Mouse (Mus musculus): Measurements from ENCODE around the gene Il5. TPM values are rescaled to one million over a fixed set of nuclear protein-coding genes. Genes with fewer than 3 reads are reported as not detected.
A peak's percentile ranks its signal among the peaks of the same experiment; 100 is the strongest.

The Il5 gene
- polyA plus RNA-seq, 1 experiment from 2014 or later, result not detected

DNA sequence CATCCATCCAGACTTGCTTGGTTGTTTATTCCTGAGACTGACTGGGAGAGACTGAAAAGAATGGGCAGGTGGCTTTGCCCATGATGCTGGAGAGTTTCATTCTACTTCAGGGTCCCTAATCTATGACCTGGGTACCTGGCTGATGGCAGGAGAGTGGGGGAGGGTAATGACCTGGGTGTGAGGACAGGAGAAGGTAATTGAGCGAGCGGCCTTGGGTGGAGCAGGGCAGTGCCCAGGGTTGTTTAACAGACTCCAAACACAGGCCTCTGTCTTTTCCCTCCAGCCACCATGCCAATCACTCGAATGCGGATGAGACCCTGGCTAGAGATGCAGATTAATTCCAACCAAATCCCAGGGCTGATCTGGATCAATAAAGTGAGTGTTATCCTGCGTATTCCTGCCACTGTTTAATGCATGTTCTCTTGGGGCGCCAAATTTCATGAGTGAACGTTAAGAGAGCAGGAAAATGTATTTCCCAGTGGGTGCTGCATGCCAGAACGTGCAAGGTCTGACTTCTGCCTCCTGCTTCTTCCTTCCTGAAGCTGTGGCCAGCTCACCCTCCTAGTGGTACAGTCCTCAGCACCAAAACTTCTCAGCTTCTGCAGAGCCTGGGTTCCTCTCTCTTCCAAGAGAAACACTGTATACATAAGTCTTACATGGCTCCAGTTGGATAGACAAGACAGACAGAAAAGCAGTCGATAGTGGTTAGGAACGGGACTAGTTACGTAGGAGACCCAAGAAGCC is 50.6 kb downstream of the Il5 start:
- Histone ChIP-seq H3K27ac (ENCODE audit: low read length) (no peak overlapping the region), H3K4me2 (ENCODE audit: low read depth, low read length) (peak overlapping the region; percentile 65), H3K4me3 (ENCODE audit: low read length) (peak overlapping the region; percentile 89), H3K4me1 (ENCODE audit: control insufficient read depth, insufficient read depth, low read length) (peaks cover 14% of the 10 kb centered on the region), H3K9me3 (replicated peaks; ENCODE audit: control insufficient read depth, low read length) (no peaks in the 10 kb centered on the region), H3K9ac (ENCODE audit: low read length) (peak overlapping the region; percentile 79), H3K36me3 (ENCODE audit: control insufficient read depth, insufficient read depth) (peaks cover 22% of the 10 kb centered on the region), H3K27me3 (ENCODE audit: control insufficient read depth, insufficient read depth, low read length) (no peaks in the 10 kb centered on the region)
- 79% methylated on average over 11 of the region's 11 CpGs for WGBS
- no peak for ATAC-seq (replicated peaks; ENCODE audit: extremely low read depth, insufficient read depth, low FRiP score)

DNA sequence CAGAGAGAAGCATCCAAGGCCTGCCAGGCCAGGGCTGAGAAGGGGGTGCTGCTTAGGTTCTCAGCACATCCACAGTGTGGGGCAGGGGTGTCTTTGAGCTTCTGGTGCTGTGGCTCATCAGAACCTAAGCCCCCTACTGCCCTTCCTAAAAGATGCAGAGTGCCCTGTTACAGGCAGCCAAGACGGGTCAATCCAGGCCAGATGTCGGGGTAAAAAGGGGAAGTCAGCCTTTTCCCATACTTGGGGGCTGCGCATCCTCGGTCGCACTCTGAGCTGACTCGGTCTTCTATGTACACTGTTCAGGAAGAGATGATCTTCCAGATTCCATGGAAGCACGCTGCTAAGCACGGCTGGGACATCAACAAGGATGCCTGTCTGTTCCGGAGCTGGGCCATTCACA is 51.9 kb downstream of the Il5 start:
- Histone ChIP-seq H3K4me3 (ENCODE audit: low read length) (no peak overlapping the region), H3K9me3 (replicated peaks; ENCODE audit: control insufficient read depth, low read length) (no peaks in the 10 kb centered on the region), H3K4me1 (ENCODE audit: control insufficient read depth, insufficient read depth, low read length) (peaks cover 14% of the 10 kb centered on the region), H3K9ac (ENCODE audit: low read length) (no peak overlapping the region), H3K27me3 (ENCODE audit: control insufficient read depth, insufficient read depth, low read length) (no peaks in the 10 kb centered on the region), H3K36me3 (ENCODE audit: control insufficient read depth, insufficient read depth) (peaks cover 25% of the 10 kb centered on the region), H3K27ac (ENCODE audit: low read length) (no peak overlapping the region), H3K4me2 (ENCODE audit: low read depth, low read length) (no peak overlapping the region)
- 84% methylated on average over 9 of the region's 9 CpGs for WGBS
- ATAC-seq (replicated peaks; ENCODE audit: extremely low read depth, insufficient read depth, low FRiP score), result no peak

DNA sequence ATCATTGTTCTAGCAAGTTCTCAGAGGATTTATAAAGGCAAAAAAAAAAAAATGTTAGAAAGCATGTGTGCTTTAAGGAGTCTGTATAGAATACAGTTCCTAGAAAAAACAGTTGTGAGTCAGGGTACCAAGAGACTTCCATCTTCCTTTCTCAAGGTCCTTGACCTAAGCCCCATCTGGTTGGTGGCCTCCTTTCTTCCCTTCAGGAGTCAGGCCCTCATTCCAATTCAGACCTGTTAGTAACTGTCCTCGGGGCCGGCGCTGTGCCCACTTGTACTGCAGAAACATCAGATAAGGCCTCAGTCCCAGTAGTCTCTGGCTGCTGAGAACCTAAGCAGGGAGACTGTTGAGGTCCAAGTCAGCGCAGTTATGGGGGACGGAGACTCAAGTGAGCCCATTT is 52.5 kb downstream of the Il5 start, which contains the start of gene Gm17334:
TSS of gene Gm17334 (minus strand) at position 101 of the 400 bp plus-strand sequence.
- no peak within 1 kb of the TSS for H3K27ac ChIP-seq (ENCODE audit: low read length)
- no peaks in the 10 kb centered on the region for H3K9me3 ChIP-seq (replicated peaks; ENCODE audit: control insufficient read depth, low read length)
- peaks cover 14% of the 10 kb centered on the region for H3K4me1 ChIP-seq (ENCODE audit: control insufficient read depth, insufficient read depth, low read length)
- no peaks in the 10 kb centered on the region for H3K27me3 ChIP-seq (ENCODE audit: control insufficient read depth, insufficient read depth, low read length)
- no peak within 1 kb of the TSS for H3K4me3 ChIP-seq (ENCODE audit: low read length)
- ATAC-seq (replicated peaks; ENCODE audit: extremely low read depth, insufficient read depth, low FRiP score), result no peak
- 72% methylated on average over 5 of the region's 5 CpGs for WGBS
- H3K36me3 ChIP-seq (ENCODE audit: control insufficient read depth, insufficient read depth), result peaks cover 28% of the 10 kb centered on the region
- H3K9ac ChIP-seq (ENCODE audit: low read length), result no peak within 1 kb of the TSS
- peak within 1 kb of the TSS; percentile 65; the same call in 1 of the 2 replicates for H3K4me2 ChIP-seq (ENCODE audit: low read depth, low read length)

DNA sequence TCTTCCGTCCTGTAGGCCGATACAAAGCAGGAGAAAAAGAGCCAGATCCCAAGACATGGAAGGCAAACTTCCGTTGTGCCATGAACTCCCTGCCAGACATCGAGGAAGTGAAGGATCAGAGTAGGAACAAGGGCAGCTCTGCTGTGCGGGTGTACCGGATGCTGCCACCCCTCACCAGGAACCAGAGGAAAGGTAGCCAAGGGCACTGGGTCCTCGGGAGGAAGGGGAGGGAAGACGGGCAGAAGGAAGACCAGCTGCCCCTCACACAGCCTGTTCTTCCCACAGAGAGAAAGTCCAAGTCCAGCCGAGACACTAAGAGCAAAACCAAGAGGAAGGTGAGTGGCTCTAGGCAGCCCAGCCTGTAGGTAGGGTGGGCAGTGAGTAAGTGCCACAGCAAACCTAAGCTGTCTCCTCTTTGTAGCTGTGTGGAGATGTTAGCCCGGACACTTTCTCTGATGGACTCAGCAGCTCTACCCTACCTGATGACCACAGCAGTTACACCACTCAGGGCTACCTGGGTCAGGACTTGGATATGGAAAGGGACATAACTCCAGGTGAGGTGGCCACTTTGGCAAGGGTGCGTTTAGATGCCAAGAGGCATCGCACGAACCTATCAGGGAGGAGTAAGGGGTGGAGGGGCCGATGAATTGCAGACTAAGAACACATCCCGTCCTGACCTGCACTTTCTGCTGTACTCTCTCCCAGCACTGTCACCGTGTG is 53.2 kb downstream of the Il5 start:
- Histone ChIP-seq H3K9ac (ENCODE audit: low read length) (no peak overlapping the region), H3K4me2 (ENCODE audit: low read depth, low read length) (no peak overlapping the region), H3K36me3 (ENCODE audit: control insufficient read depth, insufficient read depth) (peaks cover 28% of the 10 kb centered on the region), H3K27ac (ENCODE audit: low read length) (no peak overlapping the region), H3K4me1 (ENCODE audit: control insufficient read depth, insufficient read depth, low read length) (peaks cover 14% of the 10 kb centered on the region), H3K27me3 (ENCODE audit: control insufficient read depth, insufficient read depth, low read length) (no peaks in the 10 kb centered on the region), H3K9me3 (replicated peaks; ENCODE audit: control insufficient read depth, low read length) (no peaks in the 10 kb centered on the region), H3K4me3 (ENCODE audit: low read length) (no peak overlapping the region)
- 87% methylated on average over 16 of the region's 16 CpGs for WGBS
- no peak for ATAC-seq (replicated peaks; ENCODE audit: extremely low read depth, insufficient read depth, low FRiP score)

Small RNA genes lying within 50 kb of the gene (microRNA-seq; reads per million reads assigned to microRNA genes)
- gene Mir7671, result not detected

Other genes with a start within 250 kb of the Il5 start
- gene Gm9945, start 240.6 kb upstream of the Il5 start, polyA plus RNA-seq (2015; fragmentation: Nextera tagmentation; extraction: Ambion mirVana), result not detected in 2 replicates
- 0.17 and 0.18 TPM in 2 replicates for gene Sowaha, start 240.5 kb upstream of the Il5 start, polyA plus RNA-seq (2015; fragmentation: Nextera tagmentation; extraction: Ambion mirVana)
- gene Sept8, start 201.5 kb upstream of the Il5 start, polyA plus RNA-seq (2015; fragmentation: Nextera tagmentation; extraction: Ambion mirVana), result 22.9 and 23.3 TPM in 2 replicates
- gene Kif3a, start 153.4 kb upstream of the Il5 start, polyA plus RNA-seq (2015; fragmentation: Nextera tagmentation; extraction: Ambion mirVana), result 38.3 and 38.9 TPM in 2 replicates
- 0.51 and 1.1 TPM in 2 replicates for gene Il4, start 102.1 kb upstream of the Il5 start, polyA plus RNA-seq (2015; fragmentation: Nextera tagmentation; extraction: Ambion mirVana)
- 0.24 TPM in 1 of 2 replicates, not detected in the other for gene Il13, start 86.1 kb upstream of the Il5 start, polyA plus RNA-seq (2015; fragmentation: Nextera tagmentation; extraction: Ambion mirVana)
- 19.9 and 23.9 TPM in 2 replicates for gene Rad50, start 13.5 kb upstream of the Il5 start, polyA plus RNA-seq (2015; fragmentation: Nextera tagmentation; extraction: Ambion mirVana)
- 17.2 and 25.7 TPM in 2 replicates for gene Irf1, start 49.2 kb downstream of the Il5 start, polyA plus RNA-seq (2015; fragmentation: Nextera tagmentation; extraction: Ambion mirVana)
- gene Gm17334, start 52.4 kb downstream of the Il5 start, polyA plus RNA-seq (2015; fragmentation: Nextera tagmentation; extraction: Ambion mirVana), result 0.16 and 0.53 TPM in 2 replicates
- 1.4 and 2.7 TPM in 2 replicates for gene Gm12216, start 138.5 kb downstream of the Il5 start, polyA plus RNA-seq (2015; fragmentation: Nextera tagmentation; extraction: Ambion mirVana)
- 9.0 and 10.6 TPM in 2 replicates for gene Slc22a5, start 170.9 kb downstream of the Il5 start, polyA plus RNA-seq (2015; fragmentation: Nextera tagmentation; extraction: Ambion mirVana)

All from heart, embryonic 16.5 days (tissue).